Mouse (Mus musculus) ES-Bruce4 (cell line): ENCODE measurements around the gene G430095P16Rik.

Experiments
- CTCF ChIP-seq: IDR thresholded peaks from one replicate; pipeline ENCODE4 v1.8.1; 2011; ENCODE audit warnings: low read depth, low read length
- EP300 ChIP-seq: IDR thresholded peaks from 2 replicates; pipeline ENCODE4 v1.6.1; 2011; ENCODE audit warnings: low read depth, low read length; ENCODE audit not compliant: insufficient read depth
- POLR2A ChIP-seq: IDR thresholded peaks from one replicate; pipeline ENCODE4 v1.8.1; 2011; ENCODE audit warnings: low read length; ENCODE audit not compliant: insufficient read depth

DNA sequence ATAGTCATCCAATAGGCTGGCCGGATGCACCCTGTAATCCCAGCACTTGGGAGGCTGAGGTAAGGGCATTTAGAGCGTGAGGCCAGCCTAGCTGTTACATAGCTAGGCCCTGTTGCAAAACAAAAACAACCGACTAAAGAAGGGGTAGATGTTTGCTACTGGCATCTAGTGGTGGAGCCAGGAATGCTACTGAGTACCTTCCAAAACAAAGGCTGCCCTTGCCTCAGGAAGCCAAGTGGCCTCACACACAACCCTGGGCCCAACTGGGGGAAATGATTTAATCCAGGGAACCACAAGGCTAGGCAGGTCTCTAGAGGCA is 3.1 kb downstream of the G430095P16Rik start:
- TF ChIP-seq CTCF (peak; percentile 15), EP300 (no peak), POLR2A (no peak)
